Mouse (Mus musculus) macrophage (primary cell): ENCODE results near the gene Gm10203. TPM values are rescaled to one million over a fixed set of nuclear protein-coding genes. Genes with fewer than 3 reads are reported as not detected.
A peak's percentile ranks its signal among the peaks of the same experiment; 100 is the strongest.

Source experiments
- H3K27ac ChIP-seq: fragments of 350-480 bp; formaldehyde crosslinking; 2 replicates; pipeline ENCODE4 v1.9.0; 2021
- H3K36me3 ChIP-seq: fragments of 350-480 bp; formaldehyde crosslinking; 2 replicates; pipeline ENCODE4 v1.9.0; 2021; ENCODE audit errors: inconsistent target
- H3K4me3 ChIP-seq: fragments of 350-480 bp; formaldehyde crosslinking; 2 replicates; pipeline ENCODE4 v1.9.0; 2021; ENCODE audit errors: inconsistent target
- H3K79me2 ChIP-seq: fragments of 350-480 bp; formaldehyde crosslinking; 2 replicates; pipeline ENCODE4 v1.9.0; 2021; ENCODE audit errors: inconsistent target
- WGBS: methylation state at CpG from one replicate; pipeline ENCODE4 v1.1.7; 2026; ENCODE audit warnings: inconsistent platforms; ENCODE audit not compliant: missing documents; 5-methylcytosine and 5-hydroxymethylcytosine counted together
- polyA plus RNA-seq: library from polyadenylated mRNA; stranded (reverse); fragments of 250-400 nt; gene quantifications from 3 replicates; pipeline ENCODE4 v1.2.4, GENCODE M21; 2018; ENCODE audit warnings: inconsistent platforms

The Gm10203 gene
- polyA plus RNA-seq, 1 experiment from 2014 or later = not detected

DNA sequence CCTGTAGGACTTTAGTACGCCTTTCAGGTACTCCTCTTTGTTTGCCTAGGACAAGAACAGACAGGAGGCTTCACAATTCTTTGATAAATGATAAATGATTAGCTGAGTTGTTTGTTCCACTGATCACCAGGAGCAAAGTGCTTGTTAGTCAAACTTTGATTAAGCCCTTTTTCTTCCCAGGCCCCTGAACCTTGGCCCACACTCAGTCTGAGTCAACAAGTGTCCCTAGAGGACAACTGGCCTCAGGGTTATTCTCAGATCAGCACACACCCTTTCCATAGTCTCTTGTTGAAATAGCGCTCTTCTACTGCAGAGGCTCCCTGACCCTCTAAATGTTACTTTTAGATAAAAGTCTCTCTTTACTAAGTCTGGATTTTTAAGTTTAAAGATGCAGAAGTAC, 11.0 kb upstream of the Gm10203 start:
- 100% methylated on average over 2 of the region's 2 CpGs for WGBS
- Histone ChIP-seq H3K36me3 (no peaks in the 10 kb centered on the region), H3K27ac (no peak overlapping the region), H3K4me3 (no peak overlapping the region), H3K79me2 (no peaks in the 10 kb centered on the region)

DNA sequence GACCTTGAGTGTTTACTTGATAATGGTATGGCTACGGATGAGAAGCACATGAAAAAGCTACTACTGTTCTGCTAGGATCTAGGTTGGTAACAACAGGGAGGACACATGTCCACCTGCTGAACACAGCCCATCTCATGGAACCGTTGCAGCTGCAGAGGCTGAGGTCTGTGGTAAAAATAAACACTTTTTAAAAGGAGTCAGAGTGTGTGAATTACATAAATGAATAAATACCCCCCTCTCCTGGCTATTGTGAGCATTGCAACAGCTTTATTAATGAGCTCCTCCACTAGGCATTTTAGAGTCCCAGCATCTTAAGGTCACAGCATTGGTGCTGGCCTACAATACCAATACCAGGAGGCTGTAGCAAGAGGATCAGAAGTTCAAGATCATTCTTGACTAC, 10.1 kb upstream of the Gm10203 start:
- Histone ChIP-seq H3K79me2 (no peaks in the 10 kb centered on the region), H3K27ac (no peak overlapping the region), H3K36me3 (no peaks in the 10 kb centered on the region), H3K4me3 (no peak overlapping the region)
- 45% methylated on average over 2 of the region's 2 CpGs for WGBS

- Histone ChIP-seq H3K4me3 (no peak overlapping the region), H3K79me2 (no peaks in the 10 kb centered on the region), H3K27ac (no peak overlapping the region), H3K36me3 (no peaks in the 10 kb centered on the region)
- WGBS = 77% methylated on average over 3 of the region's 3 CpGs
These were observed 6.9 kb upstream of the Gm10203 start for GRCm38 (mm10) chr6:149123042-149123441.

GRCm38 (mm10) chr6:149126675-149127074, 3.3 kb upstream of the Gm10203 start:
- Histone ChIP-seq H3K27ac (no peak overlapping the region), H3K4me3 (no peak overlapping the region), H3K36me3 (no peaks in the 10 kb centered on the region), H3K79me2 (no peaks in the 10 kb centered on the region)
- 84% methylated on average over 4 of the region's 4 CpGs for WGBS

GRCm38 (mm10) chr6:149131111-149131510, 1.1 kb downstream of the Gm10203 start:
- Histone ChIP-seq H3K4me3 (no peak overlapping the region), H3K79me2 (no peaks in the 10 kb centered on the region), H3K36me3 (no peaks in the 10 kb centered on the region), H3K27ac (no peak overlapping the region)
- whole genome bisulfite sequencing = 53% methylated on average over 3 of the region's 3 CpGs

DNA sequence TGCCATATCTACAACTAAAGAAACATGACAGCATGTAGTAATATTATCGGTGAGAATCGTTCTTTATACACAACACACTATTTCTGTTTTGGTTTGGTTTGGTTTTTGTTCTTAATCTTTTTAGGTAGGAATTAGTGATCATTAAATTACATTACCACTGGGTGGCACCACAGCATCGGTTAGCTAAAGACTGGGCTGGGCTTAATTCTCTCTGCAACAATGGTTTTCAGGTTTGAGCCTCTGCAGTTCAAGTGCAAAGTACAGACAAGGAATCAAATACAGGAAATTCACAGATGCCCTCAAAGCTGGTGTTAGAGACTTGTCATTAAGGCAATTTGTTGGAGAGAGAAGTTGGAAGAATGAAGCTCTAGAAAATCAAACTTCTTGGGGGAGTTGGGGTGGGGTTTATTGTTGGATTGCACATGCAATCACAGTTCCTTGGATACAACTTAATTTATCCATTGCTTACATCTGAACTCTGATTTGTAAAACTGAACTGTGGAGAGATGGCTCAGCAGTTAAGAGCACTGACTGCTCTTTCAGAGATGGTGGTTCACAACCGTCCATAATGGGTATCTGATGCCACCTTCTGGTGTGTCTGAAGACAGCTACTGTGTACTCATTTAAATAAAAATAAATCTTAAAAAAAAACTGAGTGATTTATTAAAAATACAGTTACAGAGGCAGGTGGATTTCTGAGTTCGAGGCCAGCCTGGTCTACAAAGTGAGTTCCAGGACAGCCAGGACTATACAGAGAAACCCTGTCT, 2.5 kb downstream of the Gm10203 start:
- no peak overlapping the region for H3K4me3 ChIP-seq
- no peaks in the 10 kb centered on the region for H3K36me3 ChIP-seq
- WGBS = 25% methylated on average over 5 of the region's 5 CpGs
- H3K27ac ChIP-seq = no peak overlapping the region
- H3K79me2 ChIP-seq = no peaks in the 10 kb centered on the region

DNA sequence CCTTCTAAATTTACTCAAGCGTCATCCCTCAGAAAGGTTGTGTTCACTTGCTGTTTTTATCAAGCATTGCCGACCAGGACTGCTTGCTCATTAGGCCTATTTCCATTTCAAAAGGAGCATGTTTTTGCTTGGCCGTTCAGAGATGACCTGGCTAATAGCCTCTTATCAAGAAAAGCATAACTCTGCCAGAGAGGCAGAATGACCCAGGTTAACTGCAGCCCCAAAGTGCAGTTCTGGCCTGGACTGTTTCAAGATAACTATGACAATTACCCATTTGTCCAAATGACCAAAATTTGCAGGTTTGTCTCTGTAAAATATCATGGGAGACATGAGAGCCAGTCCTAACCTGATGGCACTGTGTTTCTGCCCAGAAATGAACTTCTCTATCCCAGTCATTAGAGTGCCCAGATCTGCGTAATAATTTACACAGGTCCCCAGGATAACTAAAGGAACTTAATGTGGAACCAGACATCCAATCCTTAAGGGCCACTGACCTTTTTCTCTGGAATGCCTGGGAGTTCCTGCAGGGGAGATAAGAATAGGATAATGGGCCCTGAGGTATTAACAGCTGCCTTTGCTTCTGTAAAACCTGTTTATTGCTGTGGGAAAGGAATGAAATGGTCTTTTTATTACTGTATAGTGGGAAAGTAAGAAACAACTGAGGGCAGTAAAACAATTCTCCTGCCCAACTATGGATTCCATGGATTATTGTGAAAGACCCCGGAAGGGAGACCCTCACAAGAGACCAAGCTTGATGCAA, 4.6 kb downstream of the Gm10203 start:
- Histone ChIP-seq H3K27ac (no peak overlapping the region), H3K4me3 (no peak overlapping the region), H3K79me2 (no peaks in the 10 kb centered on the region), H3K36me3 (no peaks in the 10 kb centered on the region)
- 92% methylated on average over 5 of the region's 5 CpGs for WGBS

- no peak overlapping the region for H3K27ac ChIP-seq
- no peak overlapping the region for H3K4me3 ChIP-seq
- no peaks in the 10 kb centered on the region for H3K36me3 ChIP-seq
- WGBS = 80% methylated on average over 6 of the region's 6 CpGs
- H3K79me2 ChIP-seq = no peaks in the 10 kb centered on the region
These were observed 5.7 kb downstream of the Gm10203 start for GRCm38 (mm10) chr6:149135631-149136030.

DNA sequence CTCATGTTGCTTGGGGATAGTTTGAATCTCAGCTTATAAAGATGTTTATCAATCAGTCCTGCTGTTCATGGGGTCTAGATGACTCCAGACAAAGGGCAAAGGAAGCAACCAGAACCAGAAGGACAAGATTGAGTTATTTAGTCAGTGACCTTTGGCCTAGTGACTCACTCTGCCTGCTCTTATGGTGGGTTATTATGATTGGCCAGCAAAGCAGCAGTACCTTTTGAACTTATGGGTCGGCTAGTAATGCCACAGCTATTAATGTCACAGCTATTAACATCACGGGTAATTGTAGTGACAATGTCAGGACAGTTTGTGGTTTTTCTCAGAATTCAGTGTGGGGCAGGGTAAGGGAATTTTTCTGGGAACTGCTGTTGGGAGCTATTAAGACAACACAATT, 8.0 kb downstream of the Gm10203 start:
- 90% methylated on average over 2 of the region's 2 CpGs for WGBS

GRCm38 (mm10) chr6:149139011-149139410, 9.0 kb downstream of the Gm10203 start:
- 84% methylated on average over 3 of the region's 3 CpGs for WGBS
- no peak overlapping the region for H3K27ac ChIP-seq

More for the DNA sequence above, 8.0 kb downstream of the Gm10203 start:
- Histone ChIP-seq H3K27ac (no peak overlapping the region), H3K36me3 (no peaks in the 10 kb centered on the region), H3K79me2 (no peaks in the 10 kb centered on the region), H3K4me3 (no peak overlapping the region)

DNA sequence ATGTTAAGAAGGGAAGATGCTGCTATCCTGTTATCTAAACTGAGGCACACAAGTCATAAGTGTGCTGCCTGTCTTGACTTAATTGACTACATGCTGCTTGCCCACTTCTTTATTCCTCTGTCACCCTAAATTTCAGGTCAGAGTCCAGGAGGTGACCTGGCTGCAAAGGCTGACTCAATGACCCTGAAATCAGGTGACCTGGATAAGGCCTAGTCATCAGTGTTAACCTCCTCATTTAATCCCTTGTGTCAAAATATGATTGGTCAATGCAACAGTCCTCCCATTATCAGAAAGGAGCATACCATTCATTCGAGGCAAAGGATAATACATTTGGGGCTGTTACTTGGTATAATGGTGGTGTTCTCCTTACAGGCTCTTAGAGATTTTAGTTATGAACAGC, 9.5 kb downstream of the Gm10203 start, which contains the start of gene Etfbkmt:
Gene Etfbkmt, plus strand, starts transcription at position 379 of the 400 bp plus-strand sequence.
- WGBS = 90% methylated on average over 1 of the region's 1 CpGs
- no peak within 1 kb of the TSS for H3K27ac ChIP-seq

More at GRCm38 (mm10) chr6:149139011-149139410, 9.0 kb downstream of the Gm10203 start:
- Histone ChIP-seq H3K36me3 (no peaks in the 10 kb centered on the region), H3K79me2 (no peaks in the 10 kb centered on the region), H3K4me3 (no peak overlapping the region)

GRCm38 (mm10) chr6:149141393-149142173, 11.6 kb downstream of the Gm10203 start:
- H3K27ac ChIP-seq = peak overlapping the region; percentile 51

More for the DNA sequence above, 9.5 kb downstream of the Gm10203 start, which contains the start of gene Etfbkmt:
- Histone ChIP-seq H3K36me3 (no peaks in the 10 kb centered on the region), H3K79me2 (no peaks in the 10 kb centered on the region), H3K4me3 (no peak within 1 kb of the TSS)

GRCm38 (mm10) chr6:149145143-149145542, 15.2 kb downstream of the Gm10203 start:
- H3K27ac ChIP-seq = no peak overlapping the region
- H3K79me2 ChIP-seq = no peaks in the 10 kb centered on the region
- 100% methylated on average over 1 of the region's 1 CpGs for WGBS
- H3K4me3 ChIP-seq = no peak overlapping the region
- no peaks in the 10 kb centered on the region for H3K36me3 ChIP-seq

More at GRCm38 (mm10) chr6:149141393-149142173, 11.6 kb downstream of the Gm10203 start:
- 3% methylated on average over 36 of the region's 36 CpGs for WGBS
- no peaks in the 10 kb centered on the region for H3K36me3 ChIP-seq
- H3K4me3 ChIP-seq = peak overlapping the region; percentile 61
- no peaks in the 10 kb centered on the region for H3K79me2 ChIP-seq

DNA sequence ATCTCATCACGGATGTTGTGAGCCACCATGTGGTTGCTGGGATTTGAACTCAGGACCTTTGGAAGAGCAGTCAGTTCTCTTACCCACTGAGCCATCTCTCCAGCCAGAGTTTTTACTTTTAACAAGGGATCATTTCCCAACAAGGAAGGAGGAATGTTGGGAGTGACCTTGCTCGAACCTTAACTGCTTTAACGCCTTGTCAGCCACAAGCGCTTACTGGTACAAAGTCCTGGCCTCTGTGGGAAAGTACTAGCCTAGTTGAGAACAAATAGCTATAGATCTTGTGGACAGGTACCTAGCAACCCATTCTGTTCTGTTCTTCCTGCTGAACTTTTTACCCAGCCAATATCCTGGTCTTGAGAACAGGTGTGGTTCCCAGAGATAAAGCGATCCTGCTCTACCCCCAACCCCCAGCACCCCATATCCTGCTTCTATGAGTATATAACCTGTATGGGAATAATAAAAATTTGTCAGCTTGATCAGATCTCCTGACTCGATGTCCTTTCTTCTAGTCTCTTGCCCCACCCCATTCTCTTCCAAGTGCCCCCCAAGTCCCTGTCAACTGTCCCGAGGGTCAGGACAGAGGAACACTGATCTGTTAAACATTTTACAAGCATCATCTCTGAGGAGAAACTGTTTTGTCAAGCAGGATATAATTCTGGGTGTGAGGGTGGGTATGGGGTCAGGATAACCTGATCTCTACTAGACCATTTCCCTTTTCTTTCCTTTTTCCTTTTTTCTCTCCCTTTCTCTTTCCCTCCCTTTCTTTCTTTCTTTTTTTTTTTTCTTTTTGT, 18.7 kb downstream of the Gm10203 start:
- Histone ChIP-seq H3K27ac (no peak overlapping the region), H3K4me3 (no peak overlapping the region), H3K36me3 (no peaks in the 10 kb centered on the region), H3K79me2 (no peaks in the 10 kb centered on the region)
- 88% methylated on average over 7 of the region's 7 CpGs for WGBS
